Mouse (Mus musculus): Measurements from ENCODE around the gene Gm21976. TPM values are rescaled to one million over a fixed set of nuclear protein-coding genes. Genes with fewer than 3 reads are reported as not detected.
A peak's percentile ranks its signal among the peaks of the same experiment; 100 is the strongest.

Gene Gm21976
- polyA plus RNA-seq, 1 experiment = not detected

GRCm38 (mm10) chr13:98254921-98255320, 24.8 kb upstream of the Gm21976 start:
- H3ac ChIP-seq (ENCODE audit: control insufficient read depth, insufficient read length) = no peak overlapping the region
- no peak for TF ChIP-seq POLR2AphosphoS2 (IDR thresholded peaks at IDR 0.05; ENCODE audit: insufficient read length, low read depth)
- TF ChIP-seq TCF3 (IDR thresholded peaks at IDR 0.05; ENCODE audit: insufficient read length, low read depth) = no peak
- TF ChIP-seq MYOG (IDR thresholded peaks at IDR 0.05; ENCODE audit: control insufficient read depth in 1 of 3, insufficient read depth in 1 of 3, insufficient read length in 2 of 3, low read depth in 2 of 3) = no peak
- TF ChIP-seq POLR2A (IDR thresholded peaks at IDR 0.05; ENCODE audit: insufficient read length, low read depth) = no peak
- TF ChIP-seq MAX (IDR thresholded peaks at IDR 0.05; ENCODE audit: low read depth) = no peak
- no peak for TF ChIP-seq CEBPB (IDR thresholded peaks at IDR 0.05; ENCODE audit: insufficient read depth, poor library complexity, severe bottlenecking)
- no peak for TF ChIP-seq USF1 (IDR thresholded peaks at IDR 0.05; ENCODE audit: low read depth)
- TF ChIP-seq SRF (IDR thresholded peaks at IDR 0.05; ENCODE audit: control insufficient read depth, insufficient read length, low read depth) = no peak
- no peak for TF ChIP-seq TCF12 (IDR thresholded peaks at IDR 0.05; ENCODE audit: insufficient read depth, poor library complexity, severe bottlenecking)
- no peak for TF ChIP-seq MYOD1 (IDR thresholded peaks at IDR 0.05; ENCODE audit: control insufficient read depth in 1 of 3, insufficient read length in 2 of 3, low read depth in 2 of 3)
- TF ChIP-seq REST (IDR thresholded peaks at IDR 0.05; ENCODE audit: insufficient read depth, insufficient read length) = no peak
- TF ChIP-seq E2F4 (IDR thresholded peaks at IDR 0.05; ENCODE audit: insufficient read depth) = no peak

GRCm38 (mm10) chr13:98262636-98263457, 16.8 kb upstream of the Gm21976 start, which contains the start of the genes Utp15 and Ankra2:
Utp15 (minus strand) TSS chr13:98263041.
Ankra2 (plus strand) TSS chr13:98263074.
- peak within 1 kb of the TSS; percentile 82 for H3ac ChIP-seq (ENCODE audit: control insufficient read depth, insufficient read length)
- TF ChIP-seq MYOG (IDR thresholded peaks at IDR 0.05; ENCODE audit: control insufficient read depth in 1 of 3, insufficient read depth in 1 of 3, insufficient read length in 2 of 3, low read depth in 2 of 3) (peak in 1 of 3 experiments; percentile 31), TCF12 (IDR thresholded peaks at IDR 0.05; ENCODE audit: insufficient read depth, poor library complexity, severe bottlenecking) (no peak), POLR2A (IDR thresholded peaks at IDR 0.05; ENCODE audit: insufficient read length, low read depth) (peak; percentile 91), MYOD1 (IDR thresholded peaks at IDR 0.05; ENCODE audit: control insufficient read depth in 1 of 3, insufficient read length in 2 of 3, low read depth in 2 of 3) (peak in 2 of 3 experiments; percentile 1 to 57), REST (IDR thresholded peaks at IDR 0.05; ENCODE audit: insufficient read depth, insufficient read length) (no peak), SRF (IDR thresholded peaks at IDR 0.05; ENCODE audit: control insufficient read depth, insufficient read length, low read depth) (peak; percentile 82), TCF3 (IDR thresholded peaks at IDR 0.05; ENCODE audit: insufficient read length, low read depth) (no peak), POLR2AphosphoS2 (IDR thresholded peaks at IDR 0.05; ENCODE audit: insufficient read length, low read depth) (peak; percentile 83), USF1 (IDR thresholded peaks at IDR 0.05; ENCODE audit: low read depth) (peak; percentile 49), CEBPB (IDR thresholded peaks at IDR 0.05; ENCODE audit: insufficient read depth, poor library complexity, severe bottlenecking) (no peak), E2F4 (IDR thresholded peaks at IDR 0.05; ENCODE audit: insufficient read depth) (peak; percentile 75), MAX (IDR thresholded peaks at IDR 0.05; ENCODE audit: low read depth) (peak; percentile 56)
- peak within 1 kb of the TSS; percentile 91 for H3K4me2 ChIP-seq (ENCODE audit: low read depth)
- peaks cover 27% of the 10 kb centered on the region for H3K36me3 ChIP-seq (ENCODE audit: control insufficient read depth, insufficient read depth)
- H3K4me3 ChIP-seq = peak within 1 kb of the TSS; percentile 72
- H3K79me2 ChIP-seq (ENCODE audit: control insufficient read depth, insufficient read depth) = peaks cover 23% of the 10 kb centered on the region
- H3K27me3 ChIP-seq (ENCODE audit: control insufficient read depth, insufficient read depth, insufficient read length) = no peaks in the 10 kb centered on the region

More at GRCm38 (mm10) chr13:98254921-98255320, 24.8 kb upstream of the Gm21976 start:
- Histone ChIP-seq H3K27me3 (ENCODE audit: control insufficient read depth, insufficient read depth, insufficient read length) (no peaks in the 10 kb centered on the region), H3K4me3 (no peak overlapping the region), H3K4me2 (ENCODE audit: low read depth) (no peak overlapping the region), H3K79me2 (ENCODE audit: control insufficient read depth, insufficient read depth) (no peaks in the 10 kb centered on the region), H3K36me3 (ENCODE audit: control insufficient read depth, insufficient read depth) (peaks cover 74% of the 10 kb centered on the region)

GRCm38 (mm10) chr13:98263458-98263987, 16.2 kb upstream of the Gm21976 start:
- peak overlapping the region; percentile 91 for H3K4me2 ChIP-seq (ENCODE audit: low read depth)
- TF ChIP-seq TCF12 (IDR thresholded peaks at IDR 0.05; ENCODE audit: insufficient read depth, poor library complexity, severe bottlenecking) = no peak
- TF ChIP-seq SRF (IDR thresholded peaks at IDR 0.05; ENCODE audit: control insufficient read depth, insufficient read length, low read depth) = no peak
- no peak for TF ChIP-seq MAX (IDR thresholded peaks at IDR 0.05; ENCODE audit: low read depth)
- TF ChIP-seq REST (IDR thresholded peaks at IDR 0.05; ENCODE audit: insufficient read depth, insufficient read length) = no peak
- no peak for TF ChIP-seq USF1 (IDR thresholded peaks at IDR 0.05; ENCODE audit: low read depth)
- no peak for TF ChIP-seq MYOG (IDR thresholded peaks at IDR 0.05; ENCODE audit: control insufficient read depth in 1 of 3, insufficient read depth in 1 of 3, insufficient read length in 2 of 3, low read depth in 2 of 3)
- no peak for TF ChIP-seq CEBPB (IDR thresholded peaks at IDR 0.05; ENCODE audit: insufficient read depth, poor library complexity, severe bottlenecking)
- no peak for TF ChIP-seq E2F4 (IDR thresholded peaks at IDR 0.05; ENCODE audit: insufficient read depth)
- no peak for TF ChIP-seq POLR2AphosphoS2 (IDR thresholded peaks at IDR 0.05; ENCODE audit: insufficient read length, low read depth)
- no peak for TF ChIP-seq TCF3 (IDR thresholded peaks at IDR 0.05; ENCODE audit: insufficient read length, low read depth)
- TF ChIP-seq MYOD1 (IDR thresholded peaks at IDR 0.05; ENCODE audit: control insufficient read depth in 1 of 3, insufficient read length in 2 of 3, low read depth in 2 of 3) = no peak
- no peak for TF ChIP-seq POLR2A (IDR thresholded peaks at IDR 0.05; ENCODE audit: insufficient read length, low read depth)
- no peaks in the 10 kb centered on the region for H3K27me3 ChIP-seq (ENCODE audit: control insufficient read depth, insufficient read depth, insufficient read length)
- peak overlapping the region; percentile 72 for H3K4me3 ChIP-seq
- peaks cover 23% of the 10 kb centered on the region for H3K79me2 ChIP-seq (ENCODE audit: control insufficient read depth, insufficient read depth)
- peak overlapping the region; percentile 82 for H3ac ChIP-seq (ENCODE audit: control insufficient read depth, insufficient read length)
- peaks cover 31% of the 10 kb centered on the region for H3K36me3 ChIP-seq (ENCODE audit: control insufficient read depth, insufficient read depth)

- Histone ChIP-seq H3ac (ENCODE audit: control insufficient read depth, insufficient read length) (no peak overlapping the region), H3K4me2 (ENCODE audit: low read depth) (peak overlapping the region; percentile 91), H3K27me3 (ENCODE audit: control insufficient read depth, insufficient read depth, insufficient read length) (no peaks in the 10 kb centered on the region), H3K79me2 (ENCODE audit: control insufficient read depth, insufficient read depth) (peaks cover 23% of the 10 kb centered on the region), H3K36me3 (ENCODE audit: control insufficient read depth, insufficient read depth) (peaks cover 28% of the 10 kb centered on the region), H3K4me3 (peak overlapping the region; percentile 72)
- TF ChIP-seq REST (IDR thresholded peaks at IDR 0.05; ENCODE audit: insufficient read depth, insufficient read length) (no peak), E2F4 (IDR thresholded peaks at IDR 0.05; ENCODE audit: insufficient read depth) (no peak)
Observed at GRCm38 (mm10) chr13:98264111-98264510, 15.6 kb upstream of the Gm21976 start.
